Mouse (Mus musculus): ENCODE data around the gene Daam1. TPM values are rescaled to one million over a fixed set of nuclear protein-coding genes. Genes with fewer than 3 reads are reported as not detected.

Daam1 gene
- polyA plus RNA-seq, 1 experiment = 37.2 TPM

GRCm38 (mm10) chr12:71950095-71950877 lies 119.4 kb downstream of the Daam1 start:
- TF ChIP-seq GATA1 (IDR thresholded peaks at IDR 0.05; ENCODE audit: low read length) = no peak

DNA sequence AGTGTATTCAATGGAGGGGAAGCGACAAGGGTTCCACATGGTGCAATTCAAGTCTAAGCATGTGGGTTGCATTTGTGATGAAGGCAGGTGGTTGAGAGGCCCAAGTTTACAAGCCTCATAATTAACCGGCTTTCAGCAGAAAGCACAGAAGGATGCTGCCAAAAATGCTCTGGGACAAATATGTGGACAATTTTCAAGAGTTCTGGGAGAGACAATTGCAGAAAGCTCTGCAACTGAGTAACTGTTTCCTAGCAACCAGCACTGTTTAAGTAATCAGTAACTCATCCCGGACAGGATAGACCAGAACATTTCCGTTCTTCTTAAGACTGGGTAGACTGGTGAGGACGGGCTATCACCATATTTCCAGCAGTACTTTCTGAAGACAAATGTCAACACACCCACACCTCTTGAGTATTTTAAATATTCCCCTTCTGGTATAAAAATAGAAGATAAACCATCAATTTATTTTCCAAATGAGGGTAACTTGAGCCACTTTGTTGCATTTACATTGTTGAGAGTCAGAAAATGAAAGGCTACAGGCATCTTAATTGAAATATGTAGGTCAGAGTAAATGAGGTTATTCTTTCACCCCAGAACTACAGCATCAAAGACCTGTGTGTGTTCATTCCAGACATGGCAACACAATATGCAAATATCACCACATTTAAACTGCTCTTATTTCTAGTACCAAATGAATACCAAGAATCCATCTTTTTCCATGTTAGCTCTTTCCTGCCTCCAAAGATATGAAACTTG lies 123.5 kb downstream of the Daam1 start:
- no peak for TF ChIP-seq GATA1 (IDR thresholded peaks at IDR 0.05; ENCODE audit: low read length)

GRCm38 (mm10) chr12:71956980-71957379 lies 126.1 kb downstream of the Daam1 start:
- no peak for TF ChIP-seq GATA1 (IDR thresholded peaks at IDR 0.05; ENCODE audit: low read length)

- TF ChIP-seq GATA1 (IDR thresholded peaks at IDR 0.05; ENCODE audit: low read length) = no peak
Observed at GRCm38 (mm10) chr12:71957496-71957895, 126.6 kb downstream of the Daam1 start.

DNA sequence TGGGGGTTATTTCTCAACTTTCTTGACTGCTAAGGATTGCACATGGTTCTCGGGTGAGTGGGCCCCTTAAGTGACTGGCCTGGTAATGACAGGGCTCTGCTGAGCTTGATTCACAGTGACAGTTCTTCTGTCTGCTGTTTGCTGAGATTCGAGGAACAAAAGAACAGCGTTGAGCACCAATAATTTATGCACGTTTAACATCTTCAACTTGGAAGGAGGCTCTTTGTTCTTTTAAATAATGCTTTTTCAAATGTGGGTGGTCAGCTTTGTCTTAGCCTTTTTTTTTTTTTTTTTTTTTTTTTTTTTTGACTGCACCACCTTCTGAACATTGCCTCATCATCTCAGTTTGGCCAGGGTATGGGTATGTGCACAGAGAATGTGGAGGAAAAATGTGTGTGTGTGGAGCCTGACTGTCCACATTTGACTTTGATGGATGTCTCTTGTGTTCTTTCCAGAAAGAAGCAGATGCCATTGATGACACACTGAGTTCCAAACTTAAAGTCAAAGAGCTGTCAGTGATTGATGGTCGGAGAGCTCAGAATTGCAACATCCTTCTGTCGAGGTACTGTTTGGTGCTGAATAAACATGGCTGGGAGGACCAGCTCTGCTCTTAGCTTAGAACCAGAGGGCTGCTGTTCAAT lies 128.6 kb downstream of the Daam1 start:
- no peak for TF ChIP-seq GATA1 (IDR thresholded peaks at IDR 0.05; ENCODE audit: low read length)

GRCm38 (mm10) chr12:71961671-71962070 lies 130.8 kb downstream of the Daam1 start:
- no peak for TF ChIP-seq GATA1 (IDR thresholded peaks at IDR 0.05; ENCODE audit: low read length)

DNA sequence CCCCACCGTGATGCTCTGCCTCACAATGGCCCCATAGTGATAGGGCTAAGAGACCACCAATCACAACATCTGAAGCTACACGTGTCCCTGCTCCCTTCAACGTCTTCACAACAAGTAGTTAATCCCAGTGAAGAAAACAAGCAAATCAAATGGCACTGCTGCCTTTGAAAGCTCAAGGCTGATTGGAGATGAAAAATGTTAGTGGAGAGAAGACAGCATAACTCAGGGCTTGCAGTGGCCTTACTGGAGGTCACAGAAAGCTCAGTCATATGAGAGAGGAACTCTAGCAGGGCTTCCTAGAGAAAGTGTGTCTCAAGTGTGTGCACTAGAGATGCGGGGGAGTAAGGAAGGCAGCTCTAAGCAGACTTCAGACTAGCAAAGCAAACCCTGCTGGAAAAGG lies 131.7 kb downstream of the Daam1 start:
- TF ChIP-seq GATA1 (IDR thresholded peaks at IDR 0.05; ENCODE audit: low read length) = no peak

GRCm38 (mm10) chr12:71968592-71968991 lies 137.7 kb downstream of the Daam1 start:
- no peak for TF ChIP-seq GATA1 (IDR thresholded peaks at IDR 0.05; ENCODE audit: low read length)

- TF ChIP-seq GATA1 (IDR thresholded peaks at IDR 0.05; ENCODE audit: low read length) = no peak
Observed at GRCm38 (mm10) chr12:71969022-71969421, 138.1 kb downstream of the Daam1 start.

DNA sequence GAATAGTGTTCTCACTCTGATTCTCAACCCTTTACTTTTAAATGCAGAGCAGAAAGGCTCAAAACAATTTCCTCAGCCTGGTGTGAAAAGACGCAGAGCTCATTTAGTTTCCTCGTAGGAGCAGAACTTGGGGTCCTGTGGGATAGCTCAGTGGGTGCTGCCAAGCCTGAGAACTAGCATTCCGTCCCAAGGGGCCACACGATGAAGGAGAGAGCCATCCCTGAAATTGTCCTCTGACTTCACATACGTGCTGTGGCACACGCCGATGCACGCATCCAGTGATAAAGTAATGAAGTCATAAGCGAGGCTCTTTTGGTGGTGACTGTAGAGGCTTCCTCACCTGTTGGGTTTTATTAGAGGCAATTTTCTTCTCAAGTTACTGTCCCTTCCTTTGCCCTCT lies 138.6 kb downstream of the Daam1 start:
- no peak for TF ChIP-seq GATA1 (IDR thresholded peaks at IDR 0.05; ENCODE audit: low read length)

GRCm38 (mm10) chr12:71969941-71970629 lies 139.2 kb downstream of the Daam1 start:
- TF ChIP-seq GATA1 (IDR thresholded peaks at IDR 0.05; ENCODE audit: low read length) = no peak

DNA sequence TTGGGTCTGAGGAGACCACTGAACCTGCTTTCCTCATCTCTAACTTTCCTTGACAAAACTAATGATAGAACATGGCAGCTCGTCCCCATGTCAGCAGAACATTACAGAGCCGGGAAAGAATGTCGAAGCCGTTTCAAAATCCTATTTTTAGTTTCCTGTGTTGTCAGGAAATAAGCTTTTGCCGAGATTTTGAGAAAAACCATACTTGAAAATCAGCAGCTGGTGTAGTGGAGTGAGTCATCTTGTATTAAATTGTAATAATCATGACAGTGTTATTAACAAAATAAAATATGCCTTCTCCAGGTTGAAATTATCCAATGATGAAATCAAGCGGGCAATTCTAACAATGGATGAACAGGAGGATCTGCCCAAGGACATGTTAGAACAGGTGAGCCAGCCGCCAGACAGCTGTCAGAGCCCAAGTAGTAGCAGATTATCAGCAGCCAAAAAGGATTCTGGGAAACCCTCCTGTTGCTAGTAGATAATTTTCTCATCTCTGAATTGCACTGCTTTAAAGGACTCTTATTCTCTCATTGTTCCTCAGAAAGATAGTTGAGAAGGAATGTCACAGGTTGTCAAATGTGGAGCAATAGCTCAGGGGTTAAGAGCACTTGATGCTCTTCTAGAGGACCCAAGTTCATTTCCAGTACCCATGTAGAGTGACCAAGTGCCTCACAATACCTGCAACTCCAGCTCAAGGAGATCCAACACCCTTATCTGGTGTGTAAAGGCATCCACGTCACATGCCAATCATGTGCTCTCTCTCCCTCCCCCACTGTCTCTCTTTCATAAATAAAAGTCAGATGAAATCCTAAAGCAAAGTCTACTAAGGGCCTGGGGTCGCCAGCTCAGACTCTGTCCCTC lies 140.1 kb downstream of the Daam1 start:
- TF ChIP-seq GATA1 (IDR thresholded peaks at IDR 0.05; ENCODE audit: low read length) = no peak

DNA sequence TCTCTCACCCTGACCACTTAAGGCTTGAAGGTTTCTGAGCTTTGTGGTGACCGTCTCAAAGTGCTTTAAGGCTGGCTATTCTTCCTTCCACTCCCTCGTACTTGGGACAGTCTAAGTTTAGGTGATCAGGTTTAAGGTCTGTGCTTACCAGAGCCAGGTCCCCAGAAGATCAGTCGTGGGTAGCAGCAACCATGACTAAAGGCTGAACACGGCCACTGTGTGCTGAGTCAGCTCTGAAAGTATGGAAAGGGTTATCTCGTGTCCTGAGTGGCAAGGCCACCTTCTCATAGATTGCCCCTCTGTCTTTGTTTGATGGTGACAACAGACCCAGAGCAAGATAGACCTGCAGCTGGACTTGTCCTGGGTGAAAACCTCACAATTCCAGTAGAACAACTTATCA lies 141.2 kb downstream of the Daam1 start:
- TF ChIP-seq GATA1 (IDR thresholded peaks at IDR 0.05; ENCODE audit: low read length) = no peak

- no peak for TF ChIP-seq GATA1 (IDR thresholded peaks at IDR 0.05; ENCODE audit: low read length)
Observed at GRCm38 (mm10) chr12:71972619-71973266, 141.9 kb downstream of the Daam1 start.

All from G1E-ER4 (cell line).